ENCODE assay signal across 1 mouse cellular context in genomic region chr6:125230571-125230970, GRCm38 (mm10).
TF ChIP-seq lines count a peak whose summit lies in the region.

No protein-coding gene starts in this region.

TF ChIP-seq in CH12.LX, 34 proteins besides CTCF, POLR2A, EP300 and RAD21 (continued from another document):
- TF ChIP-seq MYC (IDR thresholded peaks at IDR 0.05; ENCODE audit: low read depth, low read length) (no peak), CHD1 (IDR thresholded peaks at IDR 0.05; ENCODE audit: low read depth, low read length) (no peak), BHLHE40 (IDR thresholded peaks at IDR 0.05; ENCODE audit: low read depth, low read length) (no peak), USF2 (conservative IDR thresholded peaks at IDR 0.05; ENCODE audit: low read depth, low read length) (no peak), MEF2A (IDR thresholded peaks at IDR 0.05; ENCODE audit: borderline replicate concordance, low read depth, low read length) (no peak), HCFC1 (IDR thresholded peaks at IDR 0.05; ENCODE audit: low read depth, low read length) (no peak), JUND (conservative IDR thresholded peaks at IDR 0.05; ENCODE audit: low read depth, low read length) (no peak), JUN (IDR thresholded peaks at IDR 0.05; ENCODE audit: insufficient read depth, low read depth, low read length) (no peak), ZMIZ1 (IDR thresholded peaks at IDR 0.05; ENCODE audit: low read depth, low read length) (no peak), MXI1 (IDR thresholded peaks at IDR 0.05; ENCODE audit: low read depth, low read length) (no peak), IRF4 (IDR thresholded peaks at IDR 0.05; ENCODE audit: low read depth, low read length) (no peak), ETS1 (conservative IDR thresholded peaks at IDR 0.05; ENCODE audit: low read depth, low read length) (no peak), GABPA (IDR thresholded peaks at IDR 0.05; ENCODE audit: insufficient replicate concordance, low read depth, low read length) (no peak), ZC3H11A (IDR thresholded peaks at IDR 0.05; ENCODE audit: low read depth, low read length) (no peak), E2F4 (IDR thresholded peaks at IDR 0.05; ENCODE audit: insufficient replicate concordance, low read depth, low read length) (no peak), NELFE (IDR thresholded peaks at IDR 0.05; ENCODE audit: low read depth, low read length) (no peak), KAT2A (IDR thresholded peaks at IDR 0.05; ENCODE audit: insufficient replicate concordance, low read length) (no peak), MAFK (IDR thresholded peaks at IDR 0.05; ENCODE audit: insufficient replicate concordance, low read length) (no peak), ELF1 (IDR thresholded peaks at IDR 0.05; ENCODE audit: low read depth, low read length) (no peak)
